Mouse (Mus musculus) embryo, embryonic 9.5 days (tissue): ENCODE measurements around the gene Gnai3.

Source experiments
- DNase-seq: peaks from one replicate; pipeline ENCODE4 v3.0.0-alpha.2; 2017; ENCODE audit errors: extremely low spot score

Gene Gnai3

DNA sequence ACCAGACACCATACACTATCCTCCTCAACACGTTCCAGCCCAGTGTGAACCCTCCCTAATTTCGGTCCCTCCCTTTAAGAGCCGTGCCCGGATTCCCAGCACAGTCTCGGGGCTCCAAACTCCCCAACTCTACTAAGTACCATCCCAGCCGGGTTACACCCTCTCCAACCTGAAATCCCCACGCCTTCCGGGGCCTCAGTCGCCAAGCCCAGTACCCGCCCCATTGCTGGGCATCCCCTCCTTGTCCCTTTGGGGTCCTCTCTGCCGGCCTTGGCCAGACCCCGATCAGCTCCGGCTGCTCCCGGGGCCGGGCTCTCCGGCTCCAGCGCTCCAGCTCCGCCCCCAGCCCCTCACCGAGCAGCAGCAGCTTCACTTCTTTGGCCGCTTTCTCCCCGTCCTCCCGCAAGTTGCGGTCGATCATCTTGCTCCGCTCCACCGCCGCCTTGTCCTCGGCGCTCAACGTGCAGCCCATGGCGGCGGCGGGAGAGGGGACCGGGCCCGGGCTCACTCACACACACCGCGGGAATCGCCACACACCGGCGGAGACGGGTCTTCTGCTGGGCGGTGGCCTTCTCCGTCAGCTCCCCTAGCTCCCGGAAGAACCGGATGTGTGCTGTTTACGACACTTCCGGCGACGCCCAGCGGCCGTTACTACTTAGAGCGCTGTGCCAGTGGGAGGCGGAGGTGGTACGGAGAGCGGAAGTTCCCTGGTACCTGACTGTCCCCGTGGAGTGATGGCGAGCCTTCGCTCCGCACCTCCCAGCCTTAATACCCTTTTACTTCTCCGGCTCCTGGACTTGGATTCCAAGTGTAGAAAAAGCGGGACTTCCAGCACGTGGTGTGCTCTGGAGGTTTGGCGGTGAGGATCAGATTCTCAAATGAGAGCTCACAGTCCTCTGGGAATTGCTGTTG, at the start of gene Gnai3:
Gnai3 (minus strand) TSS at position 613 of the 912 bp plus-strand sequence.
- DNase-seq: peak; percentile 91

DNA sequence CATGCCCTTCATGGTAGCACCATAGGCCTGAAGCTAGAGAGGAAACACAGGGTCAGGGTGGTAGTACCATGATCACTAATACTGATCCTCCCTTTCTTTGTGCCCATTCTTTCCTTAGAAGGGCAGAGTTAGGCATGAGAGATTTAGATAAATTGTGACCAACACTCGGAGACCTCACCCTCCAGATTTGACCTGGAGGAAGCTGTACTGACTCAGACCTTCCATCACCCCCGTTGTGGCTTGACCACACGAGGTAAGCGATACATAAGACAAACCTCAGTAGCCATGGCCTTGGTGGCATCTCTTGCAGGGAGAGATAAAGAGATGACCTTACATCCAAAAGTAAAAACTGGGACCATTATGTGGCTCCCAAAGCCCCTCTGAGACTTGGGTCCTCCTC, 49.3 kb upstream of the Gnai3 start:
- no peak for DNase-seq

DNA sequence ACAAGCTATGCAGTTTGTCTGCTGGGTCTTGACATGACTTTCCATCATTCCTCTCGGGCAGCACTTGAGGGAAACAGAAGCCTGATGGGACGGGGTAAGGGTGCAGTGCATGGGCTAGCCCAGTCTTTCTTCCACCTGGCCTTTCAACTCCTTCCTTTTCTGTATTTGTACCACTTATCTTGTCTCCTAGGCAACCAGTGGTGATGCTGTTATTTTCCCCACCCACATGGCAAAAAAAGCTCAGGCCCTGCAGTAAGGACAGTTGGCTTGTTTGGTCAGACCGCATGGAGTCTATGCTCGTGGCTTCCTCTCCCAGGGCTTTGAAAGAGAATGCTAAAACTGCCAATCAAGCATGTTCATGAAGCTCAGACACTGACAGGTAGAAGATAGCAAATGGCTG, 47.7 kb upstream of the Gnai3 start:
- no peak for DNase-seq

DNA sequence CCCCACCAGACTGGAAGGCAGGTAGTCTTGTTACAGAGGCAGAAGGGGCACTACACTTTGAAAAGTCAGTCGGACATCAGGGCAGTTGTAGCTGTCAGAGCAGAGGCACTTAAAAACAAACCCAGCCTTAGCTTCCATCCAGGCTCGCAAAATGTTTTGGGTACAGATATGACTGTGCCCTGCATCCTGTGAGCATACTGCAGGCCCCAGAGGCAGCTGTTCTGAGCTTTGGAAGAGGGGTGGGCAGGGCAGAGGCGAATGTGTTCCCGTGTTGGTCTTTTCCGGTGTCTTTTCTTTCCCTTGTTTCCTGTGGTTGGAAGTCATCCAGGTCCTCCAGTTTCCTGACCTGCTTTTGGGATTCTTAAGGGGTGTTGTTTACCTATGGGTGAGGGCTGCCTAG, 44.0 kb upstream of the Gnai3 start:
- DNase-seq: no peak

DNA sequence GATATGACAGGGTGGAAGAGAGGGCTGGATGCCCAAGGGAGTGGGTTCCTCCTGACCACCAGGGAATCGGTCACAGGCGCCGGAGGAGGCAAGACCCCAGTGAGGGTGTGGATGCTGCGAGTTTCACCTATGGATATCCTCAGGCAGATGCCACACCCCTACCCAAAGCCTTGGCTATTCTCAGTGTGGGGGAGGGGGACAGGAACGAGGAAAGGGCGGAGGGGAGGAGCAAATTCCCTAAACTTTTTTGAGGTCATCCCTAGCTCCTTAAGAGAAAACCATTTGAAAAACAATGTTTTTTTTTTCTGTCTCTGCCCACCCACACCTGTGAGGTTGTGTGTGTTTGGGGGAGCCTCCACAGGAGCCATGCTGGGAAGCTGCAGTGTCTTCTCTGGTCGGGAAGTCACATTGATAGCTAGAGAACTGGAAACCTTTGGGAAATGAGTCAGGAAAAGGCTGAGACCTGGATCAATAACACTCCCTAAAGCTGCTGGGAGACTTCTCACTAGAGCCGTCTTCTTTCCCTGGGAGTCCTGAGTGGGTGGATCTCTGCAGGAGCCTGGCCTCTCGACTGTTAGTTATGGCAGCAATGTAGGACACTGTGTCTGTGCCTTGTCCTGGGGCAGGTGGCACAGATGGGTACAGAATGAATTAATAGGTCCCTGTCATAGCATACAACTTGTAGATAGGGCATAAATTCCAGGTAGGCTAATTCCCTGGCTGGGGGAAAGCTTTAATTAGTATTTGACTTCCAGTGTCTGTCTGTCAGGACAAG, 43.0 kb upstream of the Gnai3 start:
- no peak for DNase-seq

DNA sequence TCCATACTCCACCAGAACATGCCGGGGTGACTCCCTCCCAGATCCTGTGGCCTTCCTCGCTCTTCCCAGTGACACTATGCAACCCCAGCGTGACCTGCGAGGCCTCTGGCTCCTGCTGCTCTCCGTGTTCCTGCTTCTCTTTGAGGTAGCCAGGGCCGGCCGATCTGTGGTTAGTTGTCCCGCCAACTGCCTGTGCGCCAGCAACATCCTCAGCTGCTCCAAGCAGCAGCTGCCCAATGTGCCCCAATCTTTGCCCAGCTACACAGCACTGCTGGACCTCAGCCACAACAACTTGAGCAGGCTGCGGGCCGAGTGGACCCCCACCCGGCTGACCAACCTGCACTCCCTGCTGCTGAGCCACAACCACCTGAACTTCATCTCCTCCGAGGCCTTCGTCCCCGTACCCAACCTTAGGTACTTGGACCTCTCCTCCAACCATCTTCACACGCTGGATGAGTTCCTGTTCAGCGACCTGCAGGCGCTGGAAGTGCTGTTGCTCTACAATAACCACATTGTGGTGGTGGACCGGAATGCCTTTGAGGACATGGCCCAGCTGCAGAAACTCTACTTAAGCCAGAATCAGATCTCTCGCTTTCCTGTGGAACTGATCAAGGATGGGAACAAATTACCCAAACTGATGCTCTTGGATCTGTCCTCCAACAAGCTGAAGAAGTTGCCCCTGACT, 41.3 kb upstream of the Gnai3 start:
- no peak for DNase-seq

DNA sequence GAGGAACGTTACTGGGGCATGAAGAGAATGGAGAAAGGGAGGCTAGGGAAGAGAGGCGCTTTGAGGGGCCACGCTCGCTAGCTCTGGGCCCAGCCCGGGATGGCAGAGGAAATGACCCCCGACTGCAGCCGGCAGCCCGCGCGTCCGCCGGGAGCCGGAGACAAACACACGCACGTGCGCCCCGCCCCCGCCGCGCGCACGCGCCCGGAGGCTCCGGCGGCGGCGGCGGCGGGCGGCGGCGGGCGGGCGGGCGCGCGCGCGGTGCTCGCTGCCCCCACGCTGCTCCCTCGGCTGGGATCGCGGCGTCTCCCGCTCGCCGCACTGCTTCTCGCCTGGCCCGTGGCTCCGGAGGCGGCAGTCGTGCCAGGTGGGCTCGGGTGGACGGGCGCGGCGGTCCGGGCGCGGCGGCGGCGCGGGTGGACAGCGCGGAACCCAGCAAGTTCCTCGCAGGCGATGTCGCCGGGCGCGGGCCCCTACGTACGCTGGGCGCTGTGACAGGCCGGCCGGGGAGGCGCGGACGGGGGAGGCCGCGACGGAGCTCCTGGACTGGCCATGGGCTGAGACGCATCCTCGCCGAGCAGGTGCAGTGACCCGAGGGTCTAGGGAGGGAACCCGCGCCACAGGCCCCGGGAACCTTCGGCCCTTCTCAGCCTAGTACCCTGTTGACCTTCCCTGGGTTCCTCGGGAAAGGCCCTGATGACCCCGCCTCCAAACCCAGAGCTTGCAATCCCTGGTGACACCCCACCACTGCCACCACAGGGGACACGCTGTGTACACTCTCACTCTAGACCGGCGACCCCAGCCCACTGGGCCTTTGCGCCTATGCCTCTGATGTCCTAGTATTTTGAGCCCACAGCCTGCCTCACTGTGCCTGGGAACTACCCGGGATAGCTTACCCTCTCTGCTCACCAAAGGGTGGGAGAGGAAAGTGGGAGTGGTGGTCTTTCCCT, 40.4 kb upstream of the Gnai3 start, which contains the start of gene Amigo1:
Amigo1 (plus strand) TSS at position 238 of the 950 bp plus-strand sequence.
- DNase-seq: peak; percentile 59

DNA sequence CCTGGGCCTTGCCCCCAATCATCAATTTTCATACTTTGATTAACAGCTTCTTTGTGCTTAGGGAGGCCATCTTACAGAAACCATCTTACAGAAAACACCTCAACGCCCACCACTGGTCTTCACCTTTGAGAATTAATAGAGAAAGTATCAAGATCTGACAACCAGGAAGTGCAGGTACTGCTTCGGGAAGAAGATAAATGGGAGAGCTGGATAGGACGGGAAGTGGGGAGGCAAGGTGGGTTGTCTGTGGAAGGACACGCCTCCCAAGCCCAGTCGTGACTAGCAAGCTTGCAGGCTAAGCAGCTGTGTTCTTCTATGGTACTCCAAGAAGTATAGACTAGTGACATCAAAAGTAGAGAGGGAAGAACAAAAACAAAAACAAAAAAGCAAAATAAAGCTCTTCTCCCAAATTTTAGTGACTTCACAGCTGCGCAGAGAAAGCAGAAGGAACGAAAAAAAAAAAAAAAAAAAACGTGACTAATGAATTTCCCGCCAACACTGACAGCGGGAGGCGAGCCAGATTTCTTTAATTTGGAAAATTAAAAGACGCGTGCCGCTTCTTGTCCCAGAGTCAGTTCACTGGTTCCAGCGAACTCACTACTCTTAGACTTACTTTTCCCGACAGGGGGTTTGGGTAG, 39.6 kb upstream of the Gnai3 start:
- DNase-seq: no peak

DNA sequence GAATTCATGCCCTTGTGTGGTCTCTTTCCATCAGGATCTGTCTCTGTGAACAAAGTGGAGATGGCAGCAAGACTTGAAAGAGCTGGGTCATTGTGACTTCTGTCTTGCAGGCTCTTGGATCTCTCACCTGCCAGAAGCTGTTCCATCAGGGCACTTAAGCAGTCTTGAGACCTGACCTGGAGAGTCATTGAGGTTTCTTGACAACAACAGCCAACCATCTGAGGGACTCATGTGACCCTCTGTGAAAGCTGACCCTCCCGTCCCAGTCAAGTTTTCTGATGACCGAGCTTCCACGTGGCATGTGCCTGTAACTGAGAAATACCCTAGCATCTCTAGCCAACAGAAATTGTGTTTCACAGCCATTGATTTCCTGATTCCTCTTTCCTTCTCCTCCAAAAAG, 38.8 kb upstream of the Gnai3 start:
- DNase-seq: no peak

DNA sequence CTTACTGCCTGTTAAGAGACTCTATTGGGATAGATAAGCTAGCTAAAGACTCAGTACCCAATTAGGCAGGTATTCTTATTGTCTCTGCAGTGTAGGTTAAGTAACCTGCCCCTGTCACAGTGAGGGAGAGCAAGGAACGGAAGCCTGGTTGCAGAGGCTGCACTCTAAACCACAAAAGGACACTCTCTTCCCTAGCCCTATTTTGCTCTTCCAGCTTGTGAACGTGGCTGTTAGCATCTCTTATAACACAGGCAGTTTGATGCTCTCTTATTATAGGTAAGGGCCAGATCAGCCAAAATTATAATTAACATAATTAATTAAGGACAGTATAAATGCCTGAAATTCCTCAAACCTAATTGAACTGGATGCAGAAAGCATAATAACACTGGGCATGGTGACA, 34.6 kb upstream of the Gnai3 start:
- no peak for DNase-seq

DNA sequence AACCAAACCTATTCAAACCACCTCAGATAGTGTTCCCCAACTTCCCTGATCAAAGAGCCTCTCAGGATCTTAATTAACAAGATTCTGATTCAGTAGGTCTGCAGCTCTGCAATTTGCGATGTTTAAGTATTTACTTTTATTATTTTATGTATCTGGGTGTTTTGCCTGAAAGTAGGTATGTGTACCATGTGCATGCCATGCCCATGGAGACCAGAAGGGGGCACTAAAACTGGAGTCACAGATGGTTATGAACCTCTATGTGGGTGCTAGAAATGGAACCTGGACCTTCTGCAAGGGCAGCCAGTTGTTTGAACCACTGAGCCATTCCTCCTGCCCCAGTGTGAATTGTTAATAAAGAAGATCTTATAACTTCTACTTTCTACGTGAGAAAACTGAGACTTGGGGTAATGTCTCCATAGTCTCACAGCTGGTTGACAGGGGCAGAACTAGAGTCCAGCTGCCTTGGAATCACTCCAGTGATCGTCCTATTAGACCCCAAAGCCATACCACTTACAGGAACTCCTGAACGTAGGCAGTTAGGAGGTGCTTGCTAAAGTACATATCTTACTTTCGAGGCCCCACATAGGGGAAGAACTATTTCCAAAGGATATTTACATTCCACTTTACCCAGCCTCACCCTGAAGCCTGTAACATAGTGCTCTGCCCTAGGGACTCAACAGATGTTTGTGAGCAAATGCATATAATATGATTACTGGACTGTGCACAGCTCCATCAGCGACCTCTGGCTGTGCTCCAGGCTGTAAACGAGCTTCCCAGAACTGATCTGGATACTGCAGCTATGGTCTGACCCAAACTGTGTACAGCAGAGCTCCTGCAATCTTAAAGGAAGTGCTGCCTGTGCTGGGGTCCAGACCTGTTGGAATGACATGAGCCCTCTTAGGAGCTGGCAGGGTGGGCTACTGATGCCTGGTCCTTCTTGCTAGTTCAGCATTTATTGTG, 33.1 kb upstream of the Gnai3 start:
- DNase-seq: no peak

DNA sequence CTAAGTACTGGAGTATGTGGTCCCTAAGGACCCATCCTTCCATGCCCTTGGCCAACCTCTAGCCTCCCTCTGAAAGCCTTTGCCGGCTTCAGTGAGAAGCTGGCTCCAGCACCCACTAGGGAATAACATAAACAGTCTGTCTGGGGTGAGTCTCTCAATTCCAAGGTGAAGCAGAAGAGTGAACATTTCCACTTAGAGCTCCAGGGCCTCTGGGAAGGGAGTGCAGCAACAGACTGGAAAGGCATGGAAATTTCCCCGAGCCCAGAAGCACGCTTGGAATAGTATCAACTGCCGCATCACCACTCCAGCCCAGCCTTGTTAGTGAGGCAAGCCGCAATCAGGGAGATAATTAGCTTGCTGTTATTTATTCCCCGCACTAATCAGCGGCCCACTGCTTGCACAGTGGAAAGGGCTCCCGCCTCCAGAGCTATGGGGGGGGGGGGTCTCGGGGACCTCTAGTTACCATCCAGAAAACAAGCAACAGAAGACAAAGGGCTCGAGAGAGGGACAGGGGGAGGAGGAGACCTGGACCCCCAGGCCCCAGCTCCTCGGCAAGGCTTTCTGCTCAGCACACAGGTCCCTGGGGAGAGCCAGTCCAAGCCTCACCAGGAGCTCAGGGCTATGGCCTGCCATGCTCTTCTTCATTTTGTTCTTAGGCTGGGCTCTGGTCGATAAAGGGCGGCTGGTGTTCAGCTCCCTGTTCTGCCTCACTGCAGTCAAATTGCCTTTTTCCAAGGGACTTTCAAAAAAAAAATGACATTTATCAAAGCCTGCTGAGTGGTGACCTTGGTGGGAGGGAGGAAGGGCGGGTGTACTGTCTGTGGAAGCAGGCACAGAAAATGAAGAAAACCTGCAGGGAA, 29.0 kb upstream of the Gnai3 start:
- no peak for DNase-seq

DNA sequence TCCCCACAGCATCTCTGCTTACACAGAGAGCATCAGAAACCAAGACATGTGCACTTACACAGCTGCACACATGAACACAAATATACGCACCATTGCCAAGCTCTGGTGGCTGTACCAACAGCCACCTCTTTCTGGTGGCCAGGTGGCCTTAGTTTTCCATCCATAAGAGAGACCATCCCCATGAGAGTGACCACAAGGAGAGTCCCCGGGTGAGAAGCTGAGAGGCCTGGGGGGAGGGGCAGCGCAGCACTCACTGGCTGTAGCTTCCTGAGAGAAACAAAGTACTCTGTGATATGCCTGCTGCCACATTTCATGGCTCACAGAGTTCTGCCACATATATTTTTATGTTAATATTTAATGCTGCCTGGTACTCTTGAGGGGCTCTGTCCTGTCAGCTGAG, 23.3 kb upstream of the Gnai3 start:
- DNase-seq: no peak

DNA sequence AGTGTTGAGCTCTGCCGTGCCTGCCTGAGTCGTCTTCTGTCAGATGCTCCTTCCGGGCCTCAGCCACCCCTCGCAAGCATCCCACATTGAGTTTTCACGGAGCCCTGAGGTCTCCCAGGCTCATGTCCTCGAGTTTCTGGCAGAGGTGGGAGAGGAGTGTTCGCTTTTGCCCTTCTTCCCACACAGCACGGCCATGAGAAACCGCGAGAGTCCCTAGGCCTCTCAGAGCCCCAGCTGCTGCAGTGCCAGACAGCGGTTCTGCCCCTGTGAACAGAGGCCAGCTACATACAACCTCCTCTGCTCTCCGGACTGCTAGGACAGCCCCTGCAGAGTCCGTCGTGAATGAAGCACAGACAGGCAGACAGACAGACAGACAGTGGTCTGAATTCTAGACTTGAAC, 21.6 kb upstream of the Gnai3 start:
- DNase-seq: no peak

DNA sequence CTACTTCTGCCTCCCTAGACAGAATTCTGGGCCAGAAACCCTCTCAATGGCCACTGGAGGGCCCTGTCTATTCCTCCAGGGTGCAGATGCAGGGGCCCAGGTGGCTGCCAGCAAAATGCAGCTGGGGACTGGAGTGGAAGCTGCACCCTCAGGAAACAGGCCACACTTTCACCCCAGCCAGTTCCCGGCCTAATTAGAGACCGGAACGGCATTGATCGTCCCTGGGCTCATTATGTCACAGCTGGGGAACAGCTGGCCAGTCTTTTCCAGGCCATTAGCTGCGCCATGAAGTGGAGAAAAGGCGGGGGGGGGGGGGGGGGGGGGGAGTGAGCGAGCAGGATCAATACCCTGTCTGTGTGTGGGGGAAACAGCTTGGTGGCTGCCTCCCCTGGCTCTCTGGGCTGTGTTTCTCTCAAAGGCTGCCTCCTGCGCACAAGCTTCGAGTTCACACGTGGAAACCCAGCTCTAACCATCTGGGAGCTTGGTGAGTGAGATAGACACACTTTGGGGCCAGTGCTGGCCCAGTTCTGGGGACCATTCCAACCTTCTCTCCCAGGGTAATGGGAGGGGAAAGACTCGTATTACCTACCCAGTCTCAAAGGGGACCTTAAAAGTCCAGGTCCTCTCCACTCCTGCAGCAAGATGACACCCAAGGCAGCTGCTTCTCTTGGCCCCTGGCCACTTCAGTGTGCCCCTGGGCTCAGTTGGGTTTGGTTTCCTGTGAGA, 20.7 kb upstream of the Gnai3 start:
- DNase-seq: peak; percentile 72

DNA sequence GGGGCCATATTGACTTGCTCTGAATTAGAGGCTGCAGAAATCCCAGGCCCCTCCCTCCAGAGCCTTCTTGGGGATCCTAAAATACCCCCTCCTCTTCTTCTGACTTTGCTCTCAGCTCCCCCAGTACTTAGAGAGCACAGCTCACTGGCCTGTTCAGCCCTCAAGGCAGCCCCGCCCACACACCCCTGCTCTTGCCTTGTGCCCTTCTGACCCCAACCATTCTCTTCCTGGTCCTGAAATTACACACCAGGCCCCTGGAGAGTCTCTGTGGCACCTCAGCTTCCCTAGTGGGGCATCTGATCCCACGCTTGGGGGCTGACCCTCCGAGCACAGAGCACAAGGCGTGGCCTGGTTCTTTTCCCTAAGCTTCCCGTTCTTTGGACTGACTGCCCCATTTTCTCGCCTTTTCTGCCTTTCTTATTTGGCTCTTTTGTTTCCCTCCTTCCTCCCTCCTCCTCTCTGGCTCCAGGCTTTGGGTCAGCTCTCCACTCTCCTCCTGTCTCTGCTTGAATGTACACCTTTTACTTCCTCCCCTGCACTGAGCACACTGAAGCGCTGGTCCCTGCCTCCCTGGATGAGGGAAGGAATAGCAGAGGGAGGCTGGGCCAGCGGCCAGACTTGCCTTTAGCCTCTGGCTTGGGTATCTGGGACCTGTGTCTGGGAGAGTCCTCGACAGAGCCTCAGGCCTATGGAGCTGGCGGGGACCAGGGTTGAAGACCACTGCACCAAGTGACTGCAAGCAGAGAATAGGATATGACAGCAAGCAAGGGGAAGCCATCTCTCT, 19.8 kb upstream of the Gnai3 start:
- peak; percentile 59 for DNase-seq

DNA sequence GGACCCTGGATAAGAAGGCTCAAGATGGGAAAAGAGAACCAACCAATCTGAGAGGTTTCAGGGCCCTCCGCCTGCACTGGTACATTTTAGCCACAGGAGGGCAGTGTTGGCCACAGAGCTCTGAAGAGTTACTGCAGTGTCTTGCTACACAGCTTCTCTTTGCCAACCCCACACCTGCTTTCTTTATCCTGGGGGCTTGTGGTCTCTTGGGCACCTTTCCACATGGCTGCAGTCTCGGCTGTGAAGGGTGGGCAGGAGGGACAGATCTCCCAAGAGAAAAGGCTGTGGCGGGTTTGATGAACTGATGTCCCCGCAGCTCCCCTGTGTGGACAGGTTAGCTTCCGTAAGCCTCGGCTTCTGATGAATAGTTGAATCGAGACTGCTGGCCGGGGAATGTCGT, 18.9 kb upstream of the Gnai3 start:
- DNase-seq: peak; percentile 84
